Mouse (Mus musculus) adrenal gland, adult 18-20 months (tissue): Measurements from ENCODE around the gene Ankle1. TPM values are rescaled to one million over a fixed set of nuclear protein-coding genes. Genes with fewer than 3 reads are reported as not detected.

Experiments
- DNase-seq, 2 experiments: peaks; one replicate each; pipeline ENCODE4 v3.0.0; 2021 to 2022; ENCODE audit warnings: low spot score in 2 of 2
- total RNA-seq, 2 experiments: library from RNA; stranded (reverse); gene quantifications; 1 replicate in 1 of 2; 2 replicates in 1 of 2; pipeline ENCODE4 v1.2.3; 2021

Ankle1 gene
- total RNA-seq, 2 experiments from 2014 or later, result 0.33 to 0.48 TPM

DNA sequence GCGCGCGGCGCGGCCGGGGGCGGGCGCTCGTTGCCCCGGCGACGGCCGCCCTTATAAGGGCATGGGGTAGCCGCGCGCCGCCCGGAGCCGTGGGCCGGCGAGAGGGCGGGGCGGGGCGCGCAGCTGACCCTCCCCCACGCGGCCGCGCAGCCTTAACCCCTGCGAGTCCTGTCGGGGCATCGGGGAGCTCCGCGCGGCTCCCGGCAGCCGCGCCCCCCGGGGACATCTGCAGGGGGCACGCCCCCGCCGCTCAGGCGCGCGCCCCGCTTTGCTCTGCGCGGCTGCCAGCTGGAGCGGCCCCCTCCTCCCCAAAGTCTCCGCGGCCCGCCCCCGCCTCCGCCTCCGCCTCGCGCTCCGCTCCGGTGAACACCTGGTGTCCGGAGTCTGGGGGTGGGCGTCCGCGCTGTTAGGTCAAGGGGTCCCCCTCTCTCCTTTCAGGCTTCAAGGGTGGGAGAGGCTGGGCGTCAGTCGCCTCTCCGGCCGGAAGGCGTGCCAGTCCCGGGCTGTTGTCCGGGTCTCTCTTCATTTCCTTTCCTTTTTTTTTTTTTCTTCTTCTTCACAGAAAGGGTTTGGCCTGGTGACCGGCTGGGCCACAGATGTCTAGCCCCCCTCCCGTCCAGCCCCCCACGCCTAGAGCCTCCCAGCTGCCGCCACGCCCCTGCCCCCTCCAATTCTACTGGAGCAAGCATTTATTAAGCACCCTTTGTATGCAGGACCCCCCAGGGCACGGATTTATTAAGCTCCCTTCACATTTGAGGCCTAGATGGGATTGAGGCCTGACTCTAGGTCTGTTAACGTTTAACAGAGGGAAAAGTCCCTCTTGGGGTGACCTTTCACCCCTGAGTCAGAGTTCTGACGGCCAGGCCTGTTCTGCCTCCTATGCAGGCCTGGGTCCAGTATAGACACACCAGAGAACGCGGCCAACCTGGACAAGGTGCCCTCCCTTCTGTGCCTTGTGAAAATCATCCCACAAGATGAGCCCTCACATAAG, 23.5 kb upstream of the Ankle1 start:
- DNase-seq, result peak; percentile 84 to 87

DNA sequence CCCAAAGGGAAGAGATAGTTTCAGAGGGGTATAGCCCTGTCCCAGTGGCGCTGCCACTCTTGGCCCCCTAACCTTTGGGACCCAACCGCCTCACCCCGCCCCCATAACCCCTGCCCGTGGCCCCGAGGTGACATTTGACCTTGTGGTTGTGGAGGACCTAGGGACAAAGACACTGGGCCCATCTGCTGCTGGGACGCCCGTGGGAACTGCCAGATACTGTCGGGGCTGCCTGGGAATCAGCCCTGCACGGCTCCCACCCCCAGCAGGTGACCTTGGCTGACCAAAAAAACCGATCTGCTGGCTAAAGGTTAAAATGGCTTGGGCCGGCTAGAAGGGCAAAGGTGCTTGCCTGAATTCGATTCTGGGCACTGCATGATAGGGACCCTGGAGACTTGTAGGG, 22.4 kb upstream of the Ankle1 start:
- no peak for DNase-seq

DNA sequence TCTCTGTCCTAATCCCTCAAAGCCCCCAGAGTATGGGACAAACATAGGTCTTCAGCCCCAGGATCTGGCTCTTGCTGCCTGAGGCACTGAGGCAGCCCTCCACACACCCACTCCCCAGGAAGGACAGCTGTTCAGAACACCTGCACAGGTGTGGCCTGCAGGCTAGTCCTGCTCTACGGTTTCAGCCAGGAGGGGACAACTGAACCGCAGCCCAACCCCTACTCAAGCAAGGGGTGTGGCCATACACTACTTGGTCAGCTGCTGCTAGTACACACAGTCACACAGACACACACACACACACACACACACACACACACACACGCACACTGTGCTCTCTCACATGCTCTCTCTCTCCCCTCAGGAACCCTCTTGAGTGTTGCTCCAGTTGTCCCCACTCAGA, 21.9 kb upstream of the Ankle1 start:
- no peak for DNase-seq

DNA sequence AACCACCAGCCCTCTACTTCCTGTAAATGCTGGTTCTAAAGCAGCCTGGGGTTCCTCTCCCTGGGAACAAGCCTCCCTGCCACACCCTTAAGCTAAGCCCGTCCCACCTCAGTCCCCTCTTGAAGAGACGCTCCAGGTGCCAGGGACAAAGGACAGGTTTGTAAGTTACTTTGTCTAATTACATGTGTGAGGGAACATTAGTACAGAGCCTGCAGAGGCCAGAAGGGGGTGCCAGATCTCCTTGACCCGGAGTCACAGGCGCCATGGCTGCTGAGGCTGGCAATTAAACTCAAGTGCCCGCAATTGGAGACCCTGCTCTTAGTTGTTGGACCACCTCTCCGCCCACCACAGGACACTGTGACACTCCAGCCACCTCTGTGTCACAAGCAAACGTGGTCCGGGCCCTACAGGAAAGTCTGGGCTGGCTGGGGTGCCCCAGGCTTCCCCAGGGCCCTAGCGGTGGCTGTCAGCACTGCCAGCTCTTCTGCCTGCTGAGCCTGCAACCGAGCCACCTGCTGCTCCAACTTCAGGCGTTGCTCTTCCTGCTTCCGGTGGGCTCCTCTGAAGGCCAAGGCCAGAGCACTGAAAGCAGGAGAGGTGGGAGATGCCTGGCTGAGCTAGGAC, 20.5 kb upstream of the Ankle1 start:
- DNase-seq, result no peak

DNA sequence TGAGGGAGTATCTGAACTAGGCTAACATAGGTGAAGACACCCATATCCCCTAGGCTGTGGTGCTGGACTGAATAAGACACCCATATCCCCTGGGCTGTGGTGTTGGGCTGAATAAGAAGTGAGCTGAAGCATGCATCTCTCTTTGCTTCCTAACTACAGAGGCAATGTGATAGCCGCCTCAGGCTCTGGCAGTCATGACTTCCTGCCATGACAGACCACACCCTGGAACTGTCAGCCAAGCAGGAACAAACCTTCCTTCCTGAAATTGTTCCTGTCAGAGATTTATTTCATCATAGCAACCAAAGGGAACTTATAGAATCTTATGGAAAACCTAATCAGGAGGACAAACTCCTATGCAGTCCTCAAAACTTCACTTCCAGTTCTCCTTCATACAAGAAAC, 17.5 kb upstream of the Ankle1 start:
- no peak for DNase-seq

DNA sequence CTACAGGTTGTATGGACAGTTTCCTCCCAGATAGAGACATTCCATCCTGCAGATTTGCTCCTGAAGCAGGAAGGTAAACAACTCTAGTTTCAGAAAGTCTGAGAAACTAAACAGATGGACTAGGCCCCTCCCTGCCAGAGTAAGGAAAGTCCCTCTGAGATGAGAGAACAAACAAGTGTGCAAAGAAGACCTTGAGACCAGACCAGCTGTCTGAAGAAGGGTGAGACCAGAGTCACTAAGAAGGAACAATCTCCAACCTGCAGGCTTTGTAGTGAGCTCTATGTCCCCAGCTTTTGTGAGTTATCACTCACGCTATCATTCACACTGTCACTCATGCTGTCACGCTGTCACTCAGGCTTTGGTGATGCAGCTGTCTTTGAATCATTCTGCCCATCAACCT, 14.1 kb upstream of the Ankle1 start:
- peak in 1 of 2 experiments; percentile 7 for DNase-seq

DNA sequence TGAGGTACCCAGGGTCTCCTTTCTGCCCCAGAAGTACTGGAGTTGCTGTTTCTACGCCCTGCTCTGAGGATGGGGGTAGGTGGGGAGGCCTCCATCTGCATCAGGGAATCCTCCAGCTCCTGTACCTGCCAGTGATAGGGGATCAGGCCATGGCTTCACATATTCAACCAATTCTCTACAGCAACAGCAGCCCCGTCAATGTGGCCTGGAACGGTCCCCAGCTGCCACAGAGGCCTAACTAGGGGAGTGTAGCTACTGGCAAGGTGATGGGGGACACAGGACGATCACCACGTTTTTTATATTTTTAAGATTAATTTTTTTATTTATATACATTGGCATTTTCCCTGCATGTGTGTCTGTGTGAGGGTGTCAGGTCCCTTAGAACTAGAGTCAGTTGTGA, 13.4 kb upstream of the Ankle1 start:
- DNase-seq, result peak in 1 of 2 experiments; percentile 6

DNA sequence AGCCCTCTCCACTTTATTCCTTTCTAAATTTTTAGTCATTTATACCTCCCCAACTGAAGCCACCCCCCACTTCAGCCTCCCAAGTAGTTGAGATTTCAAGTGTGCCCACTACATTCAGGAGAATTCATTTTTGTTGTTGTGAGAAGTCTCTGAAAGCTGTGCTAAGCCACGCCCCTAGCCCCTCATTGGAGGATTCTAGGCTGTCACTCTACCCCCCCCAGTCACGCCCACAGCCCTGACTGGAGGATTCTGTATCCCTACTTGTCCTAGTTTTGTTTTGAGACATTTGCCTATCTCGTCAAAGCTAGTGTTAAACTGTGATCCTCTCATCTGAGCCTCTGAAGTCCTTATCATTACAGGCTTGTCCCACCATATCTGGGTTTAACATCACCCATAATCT, 12.9 kb upstream of the Ankle1 start:
- DNase-seq, result peak in 1 of 2 experiments; percentile 24

DNA sequence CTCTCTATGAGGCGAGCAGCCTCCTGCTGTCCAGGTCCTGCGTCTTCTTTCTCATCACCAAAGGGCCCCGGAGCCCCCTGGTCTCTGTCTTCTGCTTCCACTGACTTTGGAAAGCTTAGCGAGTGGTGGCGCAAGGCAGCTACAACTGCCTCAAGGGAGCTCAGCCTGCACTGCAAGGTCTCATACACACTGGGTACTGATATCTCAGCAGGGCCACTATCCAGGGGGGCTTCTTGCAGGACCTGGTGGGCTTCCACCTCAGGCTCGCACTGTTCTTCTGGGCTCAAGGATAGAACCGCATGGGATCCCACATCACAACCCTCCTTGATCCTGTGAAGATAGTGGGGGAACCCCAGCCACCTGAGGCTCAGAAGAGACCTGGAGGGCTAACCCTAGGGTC, 11.3 kb upstream of the Ankle1 start:
- peak in 1 of 2 experiments; percentile 18 for DNase-seq

DNA sequence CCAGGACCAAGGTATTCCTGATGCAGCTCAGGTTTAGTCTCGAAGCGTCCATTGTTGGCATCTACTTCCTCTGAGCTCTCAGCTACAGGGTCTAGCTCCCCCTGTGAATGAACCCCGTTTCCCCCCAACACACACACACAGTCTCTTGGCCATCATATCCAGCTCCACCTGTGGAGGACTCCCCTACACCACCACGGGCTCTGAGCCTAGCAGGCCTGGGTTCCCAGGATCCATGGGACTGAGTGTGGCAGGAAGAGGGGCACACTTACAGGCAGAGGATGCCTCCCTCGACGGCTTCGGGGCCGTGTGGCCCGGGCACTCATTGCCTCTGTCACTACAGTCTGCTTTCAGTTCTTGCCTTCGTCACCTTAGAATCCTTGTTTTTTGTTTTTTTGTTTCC, 10.7 kb upstream of the Ankle1 start:
- no peak for DNase-seq

DNA sequence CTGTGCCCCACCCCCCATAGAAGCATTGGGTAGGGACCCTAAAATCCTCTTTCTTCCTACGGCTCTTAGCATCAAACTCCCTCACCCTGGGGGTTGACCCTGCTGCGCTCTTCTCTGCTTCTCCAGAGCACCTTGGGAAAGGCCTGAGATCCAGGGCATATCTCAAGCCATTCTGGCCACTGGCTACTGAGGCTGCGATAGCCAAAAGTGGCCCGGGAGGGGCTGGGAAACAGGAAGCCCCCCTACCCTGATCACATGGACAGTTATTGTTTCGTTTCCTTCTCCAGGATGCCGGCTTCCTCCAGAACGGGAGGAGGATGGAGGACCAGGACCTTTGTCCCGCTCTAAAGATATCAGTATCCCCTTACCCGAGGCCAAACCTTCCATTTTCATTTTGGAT, 10.2 kb upstream of the Ankle1 start, which contains the start of gene Ushbp1:
Gene Ushbp1, minus strand, starts transcription at position 174 of the 400 bp plus-strand sequence.
- DNase-seq, result peak in 1 of 2 experiments; percentile 37

DNA sequence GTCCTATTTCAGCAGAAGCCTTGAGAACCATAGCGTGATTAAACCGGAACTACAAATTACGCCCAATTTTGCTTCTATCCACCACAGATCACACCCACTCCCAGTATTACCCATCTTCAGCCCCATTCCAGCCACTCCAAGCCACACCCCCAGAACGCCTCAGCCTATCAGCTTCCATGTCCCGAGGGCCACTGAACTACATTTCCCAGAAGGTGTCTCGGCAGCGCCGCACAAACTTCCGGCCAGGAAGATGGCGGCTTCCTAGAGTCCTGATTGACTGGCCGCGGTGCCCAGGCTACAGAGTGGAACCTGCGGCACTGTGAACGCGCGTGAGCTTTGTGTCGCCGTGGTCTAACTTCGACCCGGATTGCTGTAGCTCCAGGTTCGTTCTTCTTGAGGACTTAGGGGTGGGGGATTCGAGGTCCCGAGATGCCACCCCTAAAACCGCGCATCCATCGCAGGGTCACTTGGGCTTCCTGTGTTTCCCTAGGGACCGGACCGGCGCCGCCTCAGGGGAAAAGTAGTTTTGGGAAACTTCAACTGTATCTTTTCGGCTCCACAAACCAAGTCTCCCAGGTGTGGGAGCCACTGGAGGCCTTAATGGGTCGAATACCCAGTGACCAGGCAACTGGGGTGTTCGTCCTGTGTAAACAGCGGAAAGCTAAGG, 9.0 kb upstream of the Ankle1 start, which contains the start of gene Babam1:
Gene Babam1, plus strand, starts transcription at position 223 of the 667 bp plus-strand sequence.
- peak; percentile 79 to 82 for DNase-seq

DNA sequence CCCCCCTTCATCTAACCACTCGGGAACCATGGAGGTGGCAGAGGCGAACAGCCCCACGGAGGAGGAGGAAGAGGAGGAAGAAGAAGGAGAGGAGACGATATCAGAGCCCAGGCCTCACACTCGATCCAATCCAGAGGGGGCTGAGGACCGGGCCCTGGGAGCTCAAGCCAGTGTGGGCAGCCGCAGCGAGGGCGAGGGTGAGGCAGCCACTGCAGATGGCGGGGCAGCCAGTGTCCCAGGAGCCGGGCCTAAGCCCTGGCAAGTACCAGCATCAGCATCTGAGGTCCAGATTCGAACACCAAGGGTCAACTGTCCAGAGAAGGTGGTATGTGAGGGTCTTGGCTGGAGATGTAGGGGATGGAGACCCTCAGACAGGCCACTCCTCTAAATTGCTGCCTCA, 8.1 kb upstream of the Ankle1 start:
- DNase-seq, result peak in 1 of 2 experiments; percentile 31

DNA sequence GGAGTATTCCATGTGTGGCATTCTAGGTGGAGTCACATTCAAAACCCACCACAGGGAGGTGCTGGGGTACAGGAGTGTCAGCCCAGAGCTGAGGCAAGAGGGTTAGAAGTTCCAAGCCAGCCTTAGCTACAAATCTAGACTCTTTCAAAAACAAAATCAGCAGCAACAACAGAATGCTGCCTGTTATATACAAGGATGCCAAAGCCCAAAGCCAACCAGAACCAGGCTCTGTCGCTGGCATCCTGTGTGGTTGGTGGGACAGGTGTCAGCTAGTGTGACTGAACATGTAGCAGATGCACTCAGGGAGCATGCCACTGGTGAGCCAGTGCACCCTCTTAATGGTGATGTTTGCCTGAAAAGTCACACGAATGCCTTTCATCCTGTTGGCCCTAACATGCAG, 5.0 kb upstream of the Ankle1 start:
- DNase-seq, result no peak

DNA sequence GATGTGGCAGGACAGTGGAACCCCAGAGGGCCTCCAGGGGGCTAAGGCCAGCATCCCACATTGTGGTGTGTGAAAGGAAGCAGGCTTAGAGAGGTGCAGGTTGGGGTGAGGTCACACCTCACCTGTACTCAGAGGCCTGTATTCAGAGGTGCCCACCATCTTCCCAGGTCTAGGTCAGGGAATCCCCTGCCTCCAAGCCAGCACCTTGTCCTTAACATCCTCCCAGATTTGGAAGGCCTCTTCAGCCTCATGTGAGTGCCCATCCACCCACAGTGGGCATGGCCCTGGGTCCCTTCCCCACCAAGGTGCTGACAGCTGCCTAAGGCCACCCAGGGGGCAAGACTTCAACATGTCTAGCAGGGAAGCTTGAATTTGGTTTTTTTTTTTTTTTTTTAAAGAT, 4.4 kb upstream of the Ankle1 start:
- DNase-seq, result no peak

DNA sequence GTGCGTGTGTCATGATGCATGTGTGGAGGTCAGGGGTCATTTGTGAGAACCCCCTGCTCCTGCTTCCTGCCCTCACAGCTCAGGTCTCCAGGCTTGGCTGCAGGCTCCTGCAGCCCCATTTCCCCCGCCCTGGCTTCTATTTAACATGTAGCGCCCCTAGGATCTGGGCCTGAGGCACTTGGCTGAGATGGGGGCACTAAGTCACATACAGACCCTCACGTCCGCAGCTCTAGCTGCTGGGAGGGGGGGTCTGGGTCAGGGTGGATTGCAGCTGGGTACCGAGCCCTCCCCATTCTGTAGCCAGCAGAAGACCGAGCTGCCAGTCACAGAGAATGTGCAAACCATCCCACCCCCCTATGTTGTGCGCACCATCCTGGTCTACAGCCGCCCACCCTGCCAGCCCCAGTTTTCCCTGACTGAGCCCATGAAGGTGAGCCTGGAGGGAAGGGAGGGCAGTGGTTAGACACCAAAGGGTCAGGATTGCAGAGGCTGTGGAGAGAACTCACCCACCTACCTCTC, 3.3 kb upstream of the Ankle1 start:
- DNase-seq, result no peak

DNA sequence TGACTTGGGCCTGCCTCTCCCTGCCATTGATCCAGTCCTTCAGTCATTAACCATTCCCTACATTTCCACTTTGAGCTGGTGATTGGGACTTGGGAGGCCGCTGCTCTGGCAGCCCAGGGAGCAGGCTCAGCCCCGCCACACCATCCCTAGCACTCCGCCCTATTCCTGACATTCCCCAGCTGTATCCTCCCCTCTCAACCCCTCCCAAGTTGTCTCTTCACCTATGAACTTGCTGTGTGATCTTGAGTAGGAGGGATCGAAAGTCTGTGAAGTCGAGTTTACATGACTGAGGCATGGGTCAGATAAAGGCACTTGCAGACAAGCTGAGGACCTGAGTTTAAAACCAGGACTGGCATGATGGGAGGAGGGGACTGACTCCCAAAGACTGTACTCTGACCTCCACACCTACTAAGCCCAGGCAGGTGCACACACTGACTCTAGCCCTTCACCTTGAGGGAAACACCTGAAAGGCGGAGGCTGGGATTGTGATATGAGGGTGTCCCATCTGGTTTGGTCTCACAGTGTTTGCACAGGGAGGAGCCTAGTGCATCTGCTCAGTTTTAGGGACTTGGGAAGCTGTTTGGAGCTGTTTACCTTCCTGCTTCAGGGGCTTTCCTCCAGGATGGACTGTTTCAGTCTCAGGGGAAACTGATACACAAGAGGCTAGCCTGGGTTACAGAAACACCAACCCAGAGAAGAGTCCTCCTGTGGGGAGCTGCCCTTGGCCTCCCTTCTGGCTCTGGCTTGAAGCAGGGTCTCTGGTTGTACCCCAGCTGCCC, 2.5 kb upstream of the Ankle1 start:
- no peak for DNase-seq

DNA sequence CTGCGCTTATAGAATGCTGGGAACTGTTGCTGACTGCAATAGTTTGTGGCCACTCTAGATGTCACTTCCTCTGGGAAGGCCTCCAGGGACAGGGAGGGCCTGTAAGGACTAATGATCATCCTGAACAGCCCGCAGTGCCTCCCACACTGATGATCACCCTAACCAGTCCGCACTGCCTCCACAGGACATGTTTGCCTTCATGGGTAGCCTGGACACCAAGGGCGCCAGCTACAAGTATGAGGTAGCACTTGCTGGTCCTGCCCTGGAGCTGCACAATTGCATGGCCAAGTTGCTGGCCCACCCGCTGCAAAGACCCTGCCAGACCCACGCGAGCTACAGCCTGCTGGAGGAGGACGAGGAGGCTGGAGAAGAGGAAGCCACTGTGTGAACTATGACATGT, 1.8 kb upstream of the Ankle1 start:
- no peak for DNase-seq

DNA sequence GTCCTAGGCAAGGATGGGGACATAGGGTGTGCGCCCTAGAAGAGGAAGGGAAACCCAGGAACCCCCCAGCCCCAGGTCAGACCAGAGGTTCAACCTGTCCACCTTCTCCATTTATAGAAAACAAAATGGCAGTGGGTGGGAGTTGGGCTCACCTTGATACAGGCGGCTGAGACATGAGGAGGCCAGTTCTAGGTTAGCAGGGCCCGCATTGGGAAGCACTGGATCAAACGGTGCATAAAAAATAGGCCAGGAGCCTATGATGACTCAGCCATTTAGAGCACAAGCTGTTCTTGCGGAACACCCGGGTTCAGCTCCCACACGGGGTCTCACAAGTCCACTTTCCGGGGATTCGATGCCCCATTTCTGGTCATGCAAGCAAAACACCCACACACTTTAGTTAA, 859 bp upstream of the Ankle1 start:
- no peak for DNase-seq
